Mouse (Mus musculus) cerebellum, adult 2 months (tissue): ENCODE measurements around the gene Ubr2.

Experiments
- CTCF ChIP-seq: fragments of 200-500 bp; IDR thresholded peaks from 2 replicates; pipeline ENCODE4 v1.5.1; 2011; ENCODE audit warnings: low read depth, mild to moderate bottlenecking, control low read depth, low read length, moderate library complexity, borderline replicate concordance; ENCODE audit not compliant: insufficient read depth
- POLR2A ChIP-seq: fragments of 200-500 bp; IDR thresholded peaks from 2 replicates; pipeline ENCODE4 v1.6.1; 2011; ENCODE audit warnings: low read length, control low read depth, borderline replicate concordance; ENCODE audit not compliant: insufficient read depth

DNA sequence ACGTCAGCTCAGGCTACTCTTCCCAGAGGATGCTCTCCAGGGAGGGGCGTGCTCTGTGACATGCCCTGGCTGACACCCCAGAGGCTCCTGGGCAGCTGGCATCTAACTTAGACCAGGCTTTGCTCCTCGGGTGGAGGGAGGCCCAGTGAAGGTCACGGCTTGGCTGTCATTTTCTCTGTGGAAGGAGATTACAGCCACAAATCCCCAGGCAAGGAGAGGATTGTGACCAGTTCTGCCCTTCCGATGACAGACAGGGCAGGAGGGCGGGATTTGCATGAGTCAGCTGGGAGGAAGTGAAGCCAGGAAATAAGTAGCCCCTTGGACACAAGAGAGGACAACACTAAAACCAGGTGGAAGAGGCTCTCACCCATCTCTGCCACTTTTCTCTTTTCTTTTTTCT is 98.0 kb downstream of the Ubr2 start:
- TF ChIP-seq POLR2A (no peak), CTCF (no peak)
